Mouse (Mus musculus): ENCODE data around the gene Hist1h4h. TPM values are rescaled to one million over a fixed set of nuclear protein-coding genes. Genes with fewer than 3 reads are reported as not detected.
"Not testable (repeated sequence)": the region's sequence is repeated elsewhere in the genome, so short reads cannot be mapped to it uniquely, and the experiment has no call there.

Gene Hist1h4h
- total RNA-seq, 2 experiments from 2014 or later = 400 to 445 TPM

DNA sequence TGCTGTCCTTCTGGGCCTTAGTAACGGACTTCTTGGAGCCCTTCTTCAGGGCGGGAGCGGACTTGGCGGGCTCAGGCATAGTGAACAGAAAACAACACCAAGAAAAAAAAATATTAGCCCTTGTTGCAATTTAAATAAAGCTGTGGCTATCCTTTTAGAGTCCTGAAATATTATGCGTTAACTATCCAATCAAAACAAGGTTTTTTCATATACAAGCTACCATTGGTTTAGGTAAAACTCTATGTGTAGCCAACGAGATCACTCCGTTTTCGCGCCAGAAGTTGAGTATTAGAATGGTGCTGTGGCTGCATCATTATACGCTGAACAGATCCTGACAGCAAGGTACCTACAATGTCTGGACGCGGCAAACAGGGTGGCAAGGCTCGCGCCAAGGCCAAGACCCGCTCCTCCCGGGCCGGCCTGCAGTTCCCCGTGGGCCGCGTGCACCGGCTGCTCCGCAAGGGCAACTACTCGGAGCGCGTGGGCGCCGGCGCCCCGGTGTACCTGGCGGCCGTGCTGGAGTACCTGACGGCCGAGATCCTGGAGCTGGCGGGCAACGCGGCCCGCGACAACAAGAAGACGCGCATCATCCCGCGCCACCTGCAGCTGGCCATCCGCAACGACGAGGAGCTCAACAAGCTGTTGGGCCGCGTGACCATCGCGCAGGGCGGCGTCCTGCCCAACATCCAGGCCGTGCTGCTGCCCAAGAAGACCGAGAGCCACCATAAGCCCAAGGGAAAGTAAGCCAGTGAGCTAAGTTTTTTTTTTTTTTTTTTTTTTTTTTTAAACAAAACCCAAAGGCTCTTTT is 2.9 kb downstream of the Hist1h4h start, which contains the start of gene Hist1h2af:
Gene Hist1h2af (plus strand): TSS at position 347 of the 808 bp plus-strand sequence.
- DNase-seq (ENCODE audit: low spot score in 2 of 2) = not testable (repeated sequence)

DNA sequence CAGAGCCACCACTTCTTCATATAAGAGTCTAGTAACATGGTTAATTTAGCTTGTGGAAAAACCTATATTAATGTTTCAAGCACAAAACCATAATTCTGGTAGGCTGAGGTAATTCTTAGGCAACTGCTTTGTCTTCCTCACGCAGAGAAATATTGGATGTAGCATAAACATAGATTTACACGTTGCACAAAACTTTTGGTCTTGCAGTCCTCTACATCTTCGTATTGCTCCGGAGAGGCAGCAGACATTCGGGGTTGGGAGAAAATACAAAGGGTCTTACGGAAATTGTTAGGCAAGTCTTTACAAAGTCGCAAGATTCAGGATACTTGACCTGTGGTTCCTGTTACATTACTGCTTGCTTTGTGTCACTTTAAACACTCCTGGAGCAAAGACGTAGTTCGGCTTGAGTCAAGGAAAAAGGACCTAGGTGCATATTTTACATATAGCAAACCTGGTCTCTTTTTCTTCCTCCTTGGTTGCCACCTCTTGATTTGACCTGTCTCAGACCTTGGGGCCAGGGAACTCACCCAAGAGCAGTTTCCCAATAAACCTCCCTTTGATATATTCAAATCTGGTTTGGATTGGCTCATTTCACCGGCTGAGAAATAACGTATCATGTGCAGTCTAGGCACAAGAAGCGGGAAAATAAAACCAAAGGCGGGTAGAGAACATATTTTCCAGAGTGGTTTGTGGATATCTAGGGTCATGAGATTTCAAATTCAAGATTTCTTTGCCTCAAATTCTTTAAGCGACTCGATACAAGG is 3.7 kb downstream of the Hist1h4h start:
- DNase-seq (ENCODE audit: low spot score in 2 of 2) = no peak

- DNase-seq (ENCODE audit: low spot score in 2 of 2) = peak; percentile 70 to 72
Measured at GRCm38 (mm10) chr13:23535137-23536075, 4.6 kb downstream of the Hist1h4h start, which contains the start of gene Hist1h3g. Gene Hist1h3g, plus strand, starts transcription at chr13:23535422.

DNA sequence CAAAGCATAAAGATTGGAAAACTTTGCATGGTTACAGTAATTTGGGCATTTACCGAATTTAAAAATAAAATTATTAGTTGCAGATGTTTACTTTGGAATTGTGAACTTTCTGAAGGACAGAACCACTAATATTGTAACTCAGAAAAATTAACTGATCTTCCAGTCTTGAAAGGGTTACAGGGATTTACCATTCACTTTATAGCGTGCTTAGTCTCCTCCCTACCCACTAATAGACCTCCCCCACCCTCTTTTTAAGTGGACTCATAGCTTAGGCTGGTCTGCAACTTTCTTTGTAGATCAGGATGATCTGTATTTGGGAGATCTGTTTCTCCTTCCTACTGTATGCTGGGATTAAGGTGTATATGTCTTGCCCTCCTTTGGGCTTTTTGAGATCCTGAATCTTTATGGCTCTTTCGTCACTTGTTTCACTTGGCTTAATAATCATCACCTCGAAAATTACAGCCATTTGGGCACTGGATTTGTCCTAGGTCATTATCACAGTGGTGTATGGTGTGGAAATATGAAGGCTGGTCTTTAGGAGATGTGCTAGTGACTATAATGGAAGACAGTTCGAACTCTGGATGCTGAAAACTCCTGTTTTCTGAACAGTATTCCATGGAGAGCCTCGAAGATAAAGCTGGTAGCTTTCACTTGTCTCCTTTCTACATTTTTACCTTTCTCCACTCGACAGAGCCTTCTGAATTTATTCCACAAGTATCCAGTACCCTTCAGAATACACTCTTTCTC is 5.4 kb downstream of the Hist1h4h start:
- no peak for DNase-seq (ENCODE audit: low spot score in 2 of 2)

GRCm38 (mm10) chr13:23537006-23537710 is 6.3 kb downstream of the Hist1h4h start:
- DNase-seq (ENCODE audit: low spot score in 2 of 2) = no peak

DNA sequence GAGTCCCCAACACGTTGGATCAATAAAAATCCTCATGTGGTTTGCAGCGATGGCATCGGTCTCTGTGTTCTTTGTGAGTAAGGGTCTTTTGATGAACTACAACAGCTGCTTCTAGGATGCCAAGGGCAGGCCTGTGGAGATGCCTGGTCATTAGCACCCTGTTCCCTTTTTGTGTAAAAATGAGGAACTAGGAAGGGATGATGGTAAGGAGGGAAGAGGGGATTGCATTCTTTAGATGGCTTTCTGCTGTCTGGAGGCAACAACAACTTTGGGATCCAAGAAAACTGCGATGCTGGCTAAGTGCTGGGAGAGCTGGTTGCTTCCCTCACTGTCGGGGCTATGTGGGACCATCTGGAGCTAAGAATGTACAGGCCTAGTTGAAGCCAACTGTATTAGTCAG is 7.4 kb downstream of the Hist1h4h start:
- DNase-seq (ENCODE audit: low spot score in 2 of 2) = no peak

GRCm38 (mm10) chr13:23539821-23540220 is 9.0 kb downstream of the Hist1h4h start:
- DNase-seq (ENCODE audit: low spot score in 2 of 2) = not testable (repeated sequence)

DNA sequence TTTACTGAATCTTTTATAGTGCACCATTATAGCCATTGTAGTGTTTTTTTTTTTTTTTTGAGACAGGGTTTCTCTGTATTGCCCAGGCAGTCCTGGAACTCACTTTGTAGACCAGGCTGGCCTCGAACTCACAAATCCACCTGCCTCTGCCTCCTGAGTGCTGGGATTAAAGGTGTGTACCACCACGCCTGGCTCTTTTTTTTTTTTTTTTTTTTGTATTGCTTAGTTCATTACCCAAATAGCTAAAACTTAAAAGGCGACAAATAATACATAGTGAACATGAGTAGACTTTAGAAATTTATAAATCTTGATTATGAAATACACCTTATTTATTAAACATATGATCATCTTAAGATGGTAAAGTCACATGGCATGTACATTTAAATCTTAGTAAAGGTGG is 10.6 kb downstream of the Hist1h4h start:
- no peak for DNase-seq (ENCODE audit: low spot score in 2 of 2)

GRCm38 (mm10) chr13:23542225-23542980 is 11.6 kb downstream of the Hist1h4h start:
- DNase-seq (ENCODE audit: low spot score in 2 of 2) = not testable (repeated sequence)

GRCm38 (mm10) chr13:23542999-23543607 is 12.3 kb downstream of the Hist1h4h start, which contains the start of gene Hist1h2bh:
Gene Hist1h2bh, minus strand, starts transcription at chr13:23543392.
- peak; percentile 39 to 56 for DNase-seq (ENCODE audit: low spot score in 2 of 2)

DNA sequence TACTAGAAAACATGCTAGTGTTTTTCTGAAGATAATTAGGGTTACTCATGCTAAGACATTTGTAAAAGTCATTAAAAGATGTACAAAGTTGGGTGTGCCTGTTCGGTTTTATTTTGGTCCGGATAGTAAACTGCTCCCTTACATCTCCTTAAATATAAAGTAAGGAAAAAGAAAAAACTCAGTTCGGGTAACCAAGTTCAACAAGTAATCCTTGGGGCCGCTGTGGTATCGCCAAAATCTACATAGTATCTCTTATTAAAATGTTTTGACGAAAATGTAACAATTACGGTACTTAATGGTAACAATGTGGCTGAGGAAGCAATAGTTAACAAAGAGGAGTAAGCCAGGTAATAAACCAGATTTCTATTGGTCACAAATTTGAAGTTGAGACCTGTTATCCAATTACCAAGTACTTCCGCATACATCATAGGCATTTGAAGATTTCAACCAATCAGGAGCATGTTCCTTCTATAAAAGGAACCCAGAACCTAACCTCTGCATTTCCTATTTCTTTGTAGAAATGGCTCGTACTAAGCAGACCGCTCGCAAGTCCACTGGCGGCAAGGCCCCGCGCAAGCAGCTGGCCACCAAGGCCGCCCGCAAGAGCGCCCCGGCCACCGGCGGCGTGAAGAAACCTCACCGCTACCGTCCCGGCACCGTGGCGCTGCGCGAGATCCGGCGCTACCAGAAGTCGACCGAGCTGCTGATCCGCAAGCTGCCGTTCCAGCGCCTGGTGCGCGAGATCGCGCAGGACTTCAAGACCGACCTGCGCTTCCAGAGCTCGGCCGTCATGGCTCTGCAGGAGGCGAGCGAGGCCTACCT is 13.3 kb downstream of the Hist1h4h start, which contains the start of gene Hist1h3f:
Gene Hist1h3f (plus strand): TSS at position 88 of the 822 bp plus-strand sequence.
- peak; percentile 46 to 59 for DNase-seq (ENCODE audit: low spot score in 2 of 2)

DNA sequence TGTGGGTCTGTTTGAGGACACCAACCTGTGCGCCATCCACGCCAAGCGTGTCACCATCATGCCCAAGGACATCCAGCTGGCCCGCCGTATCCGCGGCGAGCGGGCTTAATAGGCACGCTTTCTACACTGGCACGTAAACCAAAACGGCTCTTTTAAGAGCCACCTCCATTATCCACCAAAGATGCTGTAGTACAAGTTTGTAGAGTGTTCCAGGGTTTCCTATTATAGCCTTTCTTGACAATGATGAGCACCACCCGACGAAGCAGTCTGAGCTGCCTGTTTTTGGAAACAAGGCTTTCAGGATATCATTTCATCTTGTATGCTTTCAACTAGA is 13.9 kb downstream of the Hist1h4h start:
- DNase-seq (ENCODE audit: low spot score in 2 of 2) = not testable (repeated sequence)

- no peak for DNase-seq (ENCODE audit: low spot score in 2 of 2)
Measured at GRCm38 (mm10) chr13:23546694-23547093, 15.8 kb downstream of the Hist1h4h start.

DNA sequence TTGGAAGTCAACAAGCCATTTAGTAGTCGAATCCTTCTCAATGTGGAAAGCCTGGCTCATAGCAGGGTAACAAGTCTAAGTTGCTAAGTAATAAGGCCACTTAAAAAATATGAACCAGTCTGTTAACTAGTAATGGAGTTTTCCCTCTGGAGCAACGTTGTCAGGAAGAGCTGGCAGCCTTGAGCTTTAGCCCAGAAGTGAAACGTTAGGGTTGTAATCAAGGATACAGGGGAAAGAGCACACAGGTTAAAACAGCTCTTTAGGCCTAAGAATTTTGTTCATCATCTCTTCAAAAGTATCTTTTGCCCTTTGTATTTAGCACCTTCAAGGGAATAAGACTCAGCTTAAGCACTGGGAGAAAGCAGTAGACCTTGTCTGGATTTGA is 19.9 kb downstream of the Hist1h4h start:
- no peak for DNase-seq (ENCODE audit: low spot score in 2 of 2)

GRCm38 (mm10) chr13:23551146-23551834 is 20.4 kb downstream of the Hist1h4h start, which contains the start of gene Hist1h4f:
Gene Hist1h4f, minus strand, starts transcription at chr13:23551648.
- peak; percentile 58 to 61 for DNase-seq (ENCODE audit: low spot score in 2 of 2)

Measured in adrenal gland, adult 18-20 months (tissue).